Mouse (Mus musculus) limb, embryonic 11.5 days (tissue): ENCODE data around the gene Gja3. TPM values are rescaled to one million over a fixed set of nuclear protein-coding genes. Genes with fewer than 3 reads are reported as not detected.
"Not testable (repeated sequence)": the region's sequence is repeated elsewhere in the genome, so short reads cannot be mapped to it uniquely, and the experiment has no call there.

Experiments
- ATAC-seq: fragments of 200-750 bp; cut with Nextera tagmentation; 2 replicates; pipeline ENCODE4 v1.8.0; 2017; ENCODE audit warnings: low read depth; ENCODE audit not compliant: insufficient number of reproducible peaks, low FRiP score, low TSS enrichment
- DNase-seq: peaks from one replicate; pipeline ENCODE4 v3.0.0-alpha.2; 2015; ENCODE audit warnings: low spot score
- H3K27ac ChIP-seq: fragments of 300-500 bp; sonication (generic); replicated peaks from 2 replicates; pipeline ENCODE4 v1.5.1; 2014; ENCODE audit warnings: low read depth, mild to moderate bottlenecking, low read length
- H3K27me3 ChIP-seq: fragments of 300-500 bp; sonication (generic); 2 replicates; pipeline ENCODE4 v1.6.1; 2014; ENCODE audit warnings: mild to moderate bottlenecking, low read length, mixed read lengths; ENCODE audit not compliant: control insufficient read depth, insufficient read depth
- H3K36me3 ChIP-seq: fragments of 300-500 bp; sonication (generic); 2 replicates; pipeline ENCODE4 v1.6.1; 2014; ENCODE audit warnings: mild to moderate bottlenecking, low read length, moderate library complexity, mixed read lengths; ENCODE audit not compliant: control insufficient read depth, insufficient read depth
- H3K4me1 ChIP-seq: fragments of 300-500 bp; sonication (generic); 2 replicates; pipeline ENCODE4 v1.6.1; 2014; ENCODE audit warnings: low read length, mixed read lengths; ENCODE audit not compliant: control insufficient read depth, insufficient read depth
- H3K4me2 ChIP-seq: fragments of 300-500 bp; sonication (generic); 2 replicates; pipeline ENCODE4 v1.6.1; 2014; ENCODE audit warnings: low read depth, mild to moderate bottlenecking, moderate library complexity; ENCODE audit not compliant: severe bottlenecking
- H3K4me3 ChIP-seq: fragments of 300-500 bp; sonication (generic); 2 replicates; pipeline ENCODE4 v1.5.1; 2014; ENCODE audit warnings: low read depth, low read length
- H3K9ac ChIP-seq: fragments of 300-500 bp; sonication (generic); 2 replicates; pipeline ENCODE4 v1.6.1; 2014; ENCODE audit warnings: mild to moderate bottlenecking, low read length
- H3K9me3 ChIP-seq: fragments of 300-500 bp; sonication (generic); 2 replicates; pipeline ENCODE4 v1.6.1; 2016; ENCODE audit warnings: low read length; ENCODE audit not compliant: control insufficient read depth
- WGBS: fragments of 180-500 bp; shearing (Covaris S2); extraction: QIAGEN DNeasy Blood & Tissue Kit; methylation state at CpG from one replicate; pipeline ENCODE4 v1.1.7; 2014; 5-methylcytosine and 5-hydroxymethylcytosine counted together
- polyA plus RNA-seq: library from polyadenylated mRNA; unstranded; fragments of >200 nt; fragmentation: Nextera tagmentation; extraction: Ambion mirVana; gene quantifications from 2 replicates; pipeline ENCODE4 v1.2.1, GENCODE M21; 2014

The Gja3 gene
- polyA plus RNA-seq, 1 experiment from 2014 or later: 18.8 TPM

DNA sequence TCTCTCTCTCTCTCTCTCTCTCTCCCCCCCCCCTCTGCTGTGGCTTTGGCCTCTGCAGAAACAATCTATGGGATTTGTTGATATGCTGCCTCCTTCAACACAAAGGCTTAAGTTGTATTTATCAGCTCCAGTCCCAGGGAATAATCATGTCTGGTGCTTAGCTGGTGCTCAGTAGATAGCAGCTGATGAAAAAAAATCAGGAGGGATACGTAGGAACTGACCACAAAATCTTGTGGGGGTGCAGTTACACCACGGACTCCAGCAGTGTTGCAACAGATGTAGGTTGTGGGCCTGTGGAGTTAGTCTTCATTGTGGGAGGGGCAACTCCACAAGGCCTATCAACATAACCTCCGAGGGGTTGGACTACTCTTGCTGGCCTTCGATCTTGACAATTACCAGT is 38.0 kb upstream of the Gja3 start:
- no peak overlapping the region for H3K27ac ChIP-seq
- no peaks in the 10 kb centered on the region for H3K36me3 ChIP-seq
- H3K4me3 ChIP-seq: no peak overlapping the region
- no peaks in the 10 kb centered on the region for H3K27me3 ChIP-seq
- 77% methylated on average over 4 of the region's 4 CpGs for WGBS
- H3K4me2 ChIP-seq: no peak overlapping the region
- DNase-seq: no peak
- H3K9ac ChIP-seq: no peak overlapping the region
- H3K9me3 ChIP-seq: no peaks in the 10 kb centered on the region
- ATAC-seq: no peak
- peaks cover 3% of the 10 kb centered on the region; the same call in 1 of the 2 replicates for H3K4me1 ChIP-seq

DNA sequence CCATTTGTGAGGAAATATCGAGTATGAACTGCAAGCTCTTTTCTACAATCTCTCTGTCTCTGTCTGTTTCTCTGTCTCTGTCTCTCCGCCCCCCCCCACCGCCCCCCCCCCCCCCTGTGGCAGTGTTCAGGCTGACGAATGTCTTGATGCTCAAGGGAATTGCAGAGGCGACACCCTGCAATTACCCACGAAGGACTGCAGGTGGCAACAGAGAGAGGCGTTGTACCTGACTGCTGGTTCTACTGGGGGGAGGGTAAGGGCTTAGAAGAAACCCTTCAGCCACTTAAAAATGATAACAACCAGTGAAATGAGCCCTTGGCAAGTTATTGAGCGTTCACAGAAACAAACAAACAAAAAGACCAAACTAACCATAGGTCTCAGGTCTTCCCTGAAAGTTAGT is 35.1 kb upstream of the Gja3 start:
- no peaks in the 10 kb centered on the region for H3K36me3 ChIP-seq
- H3K27me3 ChIP-seq: no peaks in the 10 kb centered on the region
- H3K4me2 ChIP-seq: no peak overlapping the region
- 8% methylated on average over 8 of the region's 8 CpGs for WGBS
- H3K9me3 ChIP-seq: no peaks in the 10 kb centered on the region
- H3K27ac ChIP-seq: no peak overlapping the region
- H3K4me1 ChIP-seq: no peaks in the 10 kb centered on the region
- peak; percentile 60 for DNase-seq
- ATAC-seq: no peak
- no peak overlapping the region for H3K4me3 ChIP-seq
- no peak overlapping the region for H3K9ac ChIP-seq

DNA sequence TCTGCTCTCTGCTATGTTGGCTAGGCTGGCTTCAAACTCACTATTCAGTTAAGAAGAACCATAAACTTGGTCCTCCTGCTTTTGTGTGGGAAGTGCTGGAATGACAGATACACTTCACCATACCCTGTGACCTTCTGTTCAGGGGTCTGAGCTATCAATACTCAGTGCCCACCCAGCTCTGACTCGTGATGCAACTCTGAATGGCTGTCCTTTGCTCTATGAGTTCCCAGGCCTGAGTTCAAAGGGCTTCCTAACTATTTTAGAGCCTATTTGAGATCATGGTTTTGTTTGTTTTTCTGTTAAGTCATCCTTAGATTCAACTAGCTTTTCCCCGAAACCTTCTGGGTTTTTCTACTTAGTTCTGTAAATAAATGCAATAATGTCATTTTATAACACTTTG is 32.1 kb upstream of the Gja3 start:
- H3K4me1 ChIP-seq: no peaks in the 10 kb centered on the region
- H3K9me3 ChIP-seq: no peaks in the 10 kb centered on the region
- no peak overlapping the region for H3K4me3 ChIP-seq
- DNase-seq (no peak), ATAC-seq (no peak)
- WGBS: 58% methylated on average over 2 of the region's 2 CpGs
- H3K36me3 ChIP-seq: no peaks in the 10 kb centered on the region
- no peaks in the 10 kb centered on the region for H3K27me3 ChIP-seq
- no peak overlapping the region for H3K27ac ChIP-seq
- H3K9ac ChIP-seq: no peak overlapping the region
- H3K4me2 ChIP-seq: no peak overlapping the region

DNA sequence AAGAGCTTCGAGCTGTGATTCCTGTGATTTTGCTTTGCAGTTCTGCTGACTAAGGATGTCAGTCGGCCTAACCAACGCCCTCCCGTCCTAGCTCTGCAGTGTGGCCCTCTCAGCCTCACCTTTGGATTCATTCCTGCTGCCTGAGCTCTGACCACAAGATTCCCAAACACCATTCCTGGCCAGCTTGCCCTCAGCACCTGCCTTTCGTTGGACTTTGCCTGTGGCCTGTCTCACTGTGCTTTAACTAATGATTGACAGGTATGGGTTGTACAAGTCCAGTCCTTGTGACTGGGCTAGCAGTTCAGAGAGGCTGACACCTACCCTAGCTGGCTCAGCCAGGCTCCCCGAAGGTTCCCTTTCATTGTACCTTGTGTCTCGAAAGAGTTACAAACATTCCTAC is 31.2 kb upstream of the Gja3 start:
- Histone ChIP-seq H3K36me3 (no peaks in the 10 kb centered on the region), H3K4me3 (no peak overlapping the region), H3K27me3 (no peaks in the 10 kb centered on the region), H3K4me2 (no peak overlapping the region), H3K27ac (no peak overlapping the region), H3K4me1 (peaks cover 5% of the 10 kb centered on the region), H3K9me3 (no peaks in the 10 kb centered on the region), H3K9ac (no peak overlapping the region)
- ATAC-seq (no peak), DNase-seq (no peak)
- WGBS: 89% methylated on average over 7 of the region's 7 CpGs

DNA sequence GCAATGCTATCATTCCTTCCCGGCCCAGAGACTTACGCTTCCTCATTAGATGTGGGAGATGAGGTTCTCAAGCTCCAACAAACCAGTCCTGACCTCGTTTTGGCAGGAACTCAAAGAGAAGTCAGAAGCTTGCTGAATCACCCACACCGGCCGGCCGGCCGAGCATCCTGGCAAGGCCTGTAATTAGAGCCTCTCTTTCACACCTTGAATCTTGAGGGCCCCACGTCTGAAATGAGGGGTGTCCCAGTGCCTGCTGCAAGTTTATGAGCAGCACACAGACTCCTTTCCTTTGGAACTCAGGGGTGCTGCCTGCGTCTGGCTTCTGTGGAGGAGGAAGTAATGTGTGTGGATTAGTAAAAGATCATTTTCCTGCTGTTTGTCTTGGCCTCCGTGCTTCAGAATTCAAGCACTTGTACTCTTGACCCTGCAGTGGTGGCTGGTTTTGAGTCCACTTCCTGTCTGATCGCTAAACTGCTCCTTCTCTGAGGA is 26.3 kb upstream of the Gja3 start:
- Histone ChIP-seq H3K4me1 (peaks cover 6% of the 10 kb centered on the region), H3K4me2 (0 out of 2 replicates have a peak overlapping the region, but pooled peaks have one; percentile 4), H3K9ac (no peak overlapping the region), H3K4me3 (no peak overlapping the region), H3K9me3 (no peaks in the 10 kb centered on the region), H3K27ac (no peak overlapping the region), H3K27me3 (no peaks in the 10 kb centered on the region), H3K36me3 (no peaks in the 10 kb centered on the region)
- WGBS: 18% methylated on average over 11 of the region's 11 CpGs
- ATAC-seq (no peak), DNase-seq (peak; percentile 48)

DNA sequence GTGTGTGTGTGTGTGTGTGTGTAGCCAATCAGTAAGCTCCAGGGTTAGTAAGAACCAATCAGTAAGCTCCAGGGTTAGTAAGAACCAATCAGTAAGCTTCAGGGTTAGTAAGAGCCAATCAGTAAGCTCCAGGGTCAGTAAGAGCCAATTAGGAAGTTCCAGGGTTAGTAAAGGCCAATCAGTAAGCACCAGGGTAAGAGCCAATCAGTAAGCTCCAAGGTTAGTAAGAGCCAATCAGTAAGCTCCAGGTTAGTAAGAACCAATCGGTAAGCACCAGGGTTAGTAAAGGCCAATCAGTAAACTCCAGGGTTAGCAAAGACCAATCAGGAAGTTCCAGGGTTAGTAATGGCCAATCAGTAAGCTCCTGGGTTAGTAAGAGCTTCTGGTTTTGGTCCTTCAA is 25.0 kb upstream of the Gja3 start:
- no peak for DNase-seq
- no peak overlapping the region for H3K4me2 ChIP-seq
- H3K9ac ChIP-seq: no peak overlapping the region
- WGBS: 97% methylated on average over 1 of the region's 1 CpGs
- H3K27ac ChIP-seq: no peak overlapping the region
- H3K4me3 ChIP-seq: no peak overlapping the region
- H3K9me3 ChIP-seq: no peaks in the 10 kb centered on the region
- H3K36me3 ChIP-seq: no peaks in the 10 kb centered on the region
- H3K4me1 ChIP-seq: peaks cover 6% of the 10 kb centered on the region
- no peak for ATAC-seq
- H3K27me3 ChIP-seq: no peaks in the 10 kb centered on the region

DNA sequence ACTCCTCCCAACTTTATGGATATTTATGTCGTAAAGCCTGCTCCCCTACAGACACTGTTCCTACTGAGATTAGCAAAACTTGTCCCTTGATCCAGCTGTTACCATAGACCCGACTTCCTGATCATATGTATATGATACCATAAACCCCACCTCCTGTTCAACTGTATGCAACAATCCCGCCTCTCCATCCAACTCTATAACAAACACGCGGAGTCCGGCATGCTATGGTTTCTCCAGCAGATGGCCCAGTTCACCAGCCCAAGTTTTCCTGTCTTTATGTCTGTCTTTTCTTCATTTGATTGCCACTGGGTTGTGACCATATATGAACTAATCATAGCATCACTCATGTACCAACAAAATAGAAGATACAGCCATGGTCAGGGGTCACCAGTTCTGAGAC is 17.6 kb upstream of the Gja3 start:
- Histone ChIP-seq H3K27ac (no peak overlapping the region), H3K27me3 (no peaks in the 10 kb centered on the region), H3K9me3 (no peaks in the 10 kb centered on the region), H3K9ac (no peak overlapping the region), H3K4me1 (0 out of 2 replicates have a peak, but pooled peaks cover 6% of the 10 kb centered on the region), H3K4me2 (no peak overlapping the region), H3K4me3 (no peak overlapping the region), H3K36me3 (no peaks in the 10 kb centered on the region)
- 84% methylated on average over 6 of the region's 6 CpGs for WGBS
- DNase-seq (no peak), ATAC-seq (no peak)

DNA sequence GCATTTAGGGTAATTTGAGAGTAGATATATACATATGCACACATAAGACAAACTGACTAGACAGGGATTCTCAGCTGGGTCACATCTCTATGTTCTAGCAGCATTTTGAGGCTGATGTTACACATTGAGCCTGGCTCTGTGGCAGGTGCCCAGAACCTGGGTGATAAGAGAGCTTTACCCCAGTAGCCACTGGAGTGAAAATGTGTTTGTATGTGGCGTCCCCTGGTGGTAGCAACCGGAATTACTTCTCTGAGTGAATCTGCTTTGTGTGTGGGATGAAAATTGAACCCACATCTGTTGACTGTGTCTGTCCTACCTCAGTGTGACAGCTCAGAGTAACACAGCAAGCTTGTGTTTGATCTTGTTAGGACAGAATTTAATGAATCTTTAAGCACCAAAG is 12.0 kb upstream of the Gja3 start:
- H3K27ac ChIP-seq, H3K36me3 ChIP-seq, H3K9ac ChIP-seq, H3K4me1 ChIP-seq, H3K4me2 ChIP-seq, H3K4me3 ChIP-seq, H3K27me3 ChIP-seq, H3K9me3 ChIP-seq: not testable (repeated sequence)
- WGBS: 2% methylated on average over 2 of the region's 2 CpGs
- peak; percentile 88 for DNase-seq
- peak; percentile 62; the same call in 1 of the 2 replicates for ATAC-seq

DNA sequence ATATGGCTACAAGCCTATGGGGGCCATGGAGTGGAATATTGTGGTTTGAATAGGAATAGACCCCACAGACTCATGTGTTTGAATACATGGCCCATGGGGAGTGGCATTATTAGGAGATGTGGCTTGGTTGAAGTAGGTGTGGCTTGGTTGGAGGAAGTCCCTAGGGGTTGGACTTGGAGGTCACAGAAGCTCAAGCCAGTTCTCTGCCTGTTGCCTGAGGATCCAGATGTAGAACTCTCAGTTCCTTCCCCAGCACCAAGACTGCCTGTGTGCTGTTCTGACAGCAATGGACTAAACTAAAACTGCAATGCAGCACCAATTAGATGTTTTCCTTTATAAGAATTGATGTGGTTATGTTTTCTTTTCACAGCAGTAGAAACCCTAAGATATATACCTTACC is 8.2 kb upstream of the Gja3 start:
- H3K4me3 ChIP-seq: no peak overlapping the region
- DNase-seq (no peak), ATAC-seq (no peak)
- H3K36me3 ChIP-seq: no peaks in the 10 kb centered on the region
- no peak overlapping the region for H3K27ac ChIP-seq
- H3K9ac ChIP-seq: no peak overlapping the region
- H3K27me3 ChIP-seq: no peaks in the 10 kb centered on the region
- H3K9me3 ChIP-seq: no peaks in the 10 kb centered on the region
- 0 out of 2 replicates have a peak, but pooled peaks cover 6% of the 10 kb centered on the region for H3K4me1 ChIP-seq
- no peak overlapping the region for H3K4me2 ChIP-seq
